Mouse (Mus musculus) retina, postnatal 7 days (tissue): ENCODE measurements around the gene Ppp1r10.

Experiments
- DNase-seq: peaks from one replicate; pipeline ENCODE4 v3.0.0-alpha.2; 2012; ENCODE audit warnings: low read depth, low spot score

Ppp1r10 gene

GRCm38 (mm10) chr17:35916297-35917142, at the start of gene Ppp1r10, which contains the start of gene Mrps18b:
Ppp1r10 (plus strand) TSS chr17:35916434.
Mrps18b (minus strand) TSS chr17:35916389.
- DNase-seq = peak; percentile 98

DNA sequence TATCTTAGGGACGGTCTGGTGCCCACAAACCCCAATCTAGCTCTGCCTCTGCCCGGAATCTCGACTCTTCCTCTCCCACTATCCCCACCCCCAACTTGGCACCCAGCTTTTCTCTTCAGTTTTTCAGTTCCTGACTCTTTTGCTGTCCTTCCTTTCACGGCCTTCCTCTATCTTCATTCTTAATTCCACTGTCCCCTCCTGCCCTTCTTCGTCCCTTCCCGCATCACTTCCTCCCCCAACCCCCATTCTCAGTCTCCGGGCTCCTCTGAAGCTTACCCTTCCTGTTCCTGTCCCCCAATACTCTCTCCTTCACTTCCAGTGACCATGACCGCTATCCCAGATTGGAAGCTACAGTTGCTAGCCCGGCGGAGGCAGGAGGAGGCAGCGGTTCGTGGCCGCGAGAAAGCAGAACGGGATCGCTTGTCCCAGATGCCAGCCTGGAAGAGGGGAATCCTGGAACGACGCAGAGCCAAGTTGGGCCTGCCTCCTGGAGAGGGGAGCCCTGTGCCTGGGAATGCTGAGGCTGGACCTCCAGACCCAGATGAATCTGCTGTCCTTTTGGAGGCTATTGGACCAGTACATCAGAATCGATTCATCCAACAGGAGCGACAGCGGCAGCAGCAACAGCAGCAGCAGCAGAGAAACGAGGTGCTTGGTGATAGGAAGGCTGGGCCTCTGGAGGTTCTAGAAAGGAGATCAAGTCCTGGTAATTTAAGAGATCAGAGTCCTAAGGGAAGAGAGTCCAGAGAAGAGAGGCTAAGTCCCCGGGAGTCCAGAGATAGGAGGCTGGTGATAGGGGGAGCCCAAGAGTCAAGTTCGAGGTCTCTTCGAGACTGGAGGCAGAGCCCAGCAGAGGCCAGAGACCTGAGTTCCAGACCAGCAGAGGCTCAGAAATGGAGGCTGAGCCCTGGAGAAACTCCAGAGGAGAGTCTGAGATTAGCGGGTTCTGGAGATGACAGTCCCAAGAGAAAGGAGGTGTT, 49.0 kb upstream of the Ppp1r10 start:
- no peak for DNase-seq

- no peak for DNase-seq
These were observed 47.9 kb upstream of the Ppp1r10 start for GRCm38 (mm10) chr17:35868165-35868820.

DNA sequence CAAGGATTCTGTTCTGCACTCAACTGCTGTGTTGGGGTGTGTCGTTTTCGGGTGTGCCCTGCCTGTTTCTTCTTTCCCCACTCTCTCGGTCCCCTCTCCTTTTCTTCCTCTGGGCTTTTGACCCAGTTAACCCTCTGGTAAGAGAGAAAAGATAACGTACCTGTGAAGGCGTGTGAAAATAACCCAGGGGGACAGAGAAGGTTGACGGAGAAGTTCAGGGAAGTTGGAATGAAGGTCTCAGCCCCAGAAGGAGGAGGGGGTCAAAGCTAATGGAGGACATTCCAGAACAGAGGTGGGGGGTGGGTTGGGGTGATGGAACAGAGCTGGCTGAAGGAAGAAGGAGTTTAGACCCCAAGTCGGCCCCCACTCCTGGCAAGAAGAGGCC, 47.3 kb upstream of the Ppp1r10 start:
- DNase-seq = no peak

DNA sequence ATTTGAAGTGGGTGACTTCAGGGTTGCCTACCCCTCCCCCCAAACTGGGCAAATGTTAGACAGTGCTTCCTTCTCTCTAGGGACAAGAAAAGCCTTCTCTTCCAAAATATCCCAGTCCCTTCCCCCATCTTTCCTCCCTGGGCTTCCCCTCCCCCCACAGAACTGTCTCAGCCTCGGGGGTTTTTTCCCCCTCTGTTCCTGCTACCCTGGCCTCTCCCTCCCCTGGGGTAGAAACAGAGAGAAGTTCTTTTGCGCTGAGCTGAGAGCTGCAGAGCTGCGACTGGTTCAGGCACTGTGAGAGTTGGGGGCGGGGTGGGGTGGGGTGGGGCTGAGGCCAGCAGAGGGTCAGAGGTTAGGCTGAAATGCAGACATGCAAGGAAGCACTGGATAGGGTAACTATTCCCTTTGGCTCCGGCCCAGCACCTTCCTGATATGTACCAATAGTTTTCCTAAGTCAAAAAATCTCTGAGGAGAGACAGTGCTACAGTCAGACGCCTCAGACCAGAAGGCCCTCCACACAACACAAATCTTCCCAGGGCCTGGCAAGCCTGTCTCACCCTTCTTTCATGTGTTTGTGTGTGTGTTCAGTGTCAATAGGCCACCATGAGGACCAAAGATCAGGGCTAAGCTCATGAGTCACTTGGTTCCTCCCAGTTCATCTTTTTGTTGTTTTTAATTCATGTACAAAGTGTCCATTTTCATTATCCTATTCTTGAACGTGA, 46.7 kb upstream of the Ppp1r10 start:
- no peak for DNase-seq

DNA sequence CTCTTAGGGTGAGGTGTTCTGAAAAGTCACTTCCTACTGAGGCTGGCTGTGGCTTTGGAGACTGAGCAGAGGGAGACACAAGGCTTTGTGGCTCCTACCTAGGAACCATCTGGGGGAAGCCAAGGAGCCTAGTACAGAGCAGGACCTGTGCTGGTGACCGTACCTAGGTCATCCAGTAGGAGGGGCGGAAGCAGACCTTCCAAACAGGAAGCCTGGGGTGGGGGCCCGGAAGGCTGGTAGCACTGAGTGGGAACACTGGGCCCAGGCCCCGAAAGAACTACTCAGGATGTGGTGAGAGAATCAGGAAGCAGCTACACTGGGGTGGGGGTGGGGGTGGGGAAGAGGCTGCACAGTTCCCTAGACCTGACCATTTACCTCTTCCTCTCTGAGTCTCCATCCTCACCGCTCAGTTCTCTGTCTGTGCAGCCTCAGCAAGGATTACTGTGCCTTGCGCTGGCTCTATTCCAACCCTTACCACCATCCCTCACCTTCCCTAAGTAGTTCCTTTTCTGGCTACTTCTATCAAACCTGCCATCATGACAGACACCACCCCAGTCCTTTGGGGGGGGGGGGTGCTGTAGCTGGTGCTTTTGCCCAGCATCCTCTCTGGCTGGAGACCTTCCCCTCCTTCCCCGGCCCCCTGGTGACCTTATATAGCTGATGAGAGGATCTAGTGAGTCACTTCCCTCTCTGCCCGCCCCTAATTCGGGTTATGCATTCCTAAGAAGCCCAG, 45.9 kb upstream of the Ppp1r10 start:
- no peak for DNase-seq

GRCm38 (mm10) chr17:35870884-35871696, 45.1 kb upstream of the Ppp1r10 start:
- no peak for DNase-seq

DNA sequence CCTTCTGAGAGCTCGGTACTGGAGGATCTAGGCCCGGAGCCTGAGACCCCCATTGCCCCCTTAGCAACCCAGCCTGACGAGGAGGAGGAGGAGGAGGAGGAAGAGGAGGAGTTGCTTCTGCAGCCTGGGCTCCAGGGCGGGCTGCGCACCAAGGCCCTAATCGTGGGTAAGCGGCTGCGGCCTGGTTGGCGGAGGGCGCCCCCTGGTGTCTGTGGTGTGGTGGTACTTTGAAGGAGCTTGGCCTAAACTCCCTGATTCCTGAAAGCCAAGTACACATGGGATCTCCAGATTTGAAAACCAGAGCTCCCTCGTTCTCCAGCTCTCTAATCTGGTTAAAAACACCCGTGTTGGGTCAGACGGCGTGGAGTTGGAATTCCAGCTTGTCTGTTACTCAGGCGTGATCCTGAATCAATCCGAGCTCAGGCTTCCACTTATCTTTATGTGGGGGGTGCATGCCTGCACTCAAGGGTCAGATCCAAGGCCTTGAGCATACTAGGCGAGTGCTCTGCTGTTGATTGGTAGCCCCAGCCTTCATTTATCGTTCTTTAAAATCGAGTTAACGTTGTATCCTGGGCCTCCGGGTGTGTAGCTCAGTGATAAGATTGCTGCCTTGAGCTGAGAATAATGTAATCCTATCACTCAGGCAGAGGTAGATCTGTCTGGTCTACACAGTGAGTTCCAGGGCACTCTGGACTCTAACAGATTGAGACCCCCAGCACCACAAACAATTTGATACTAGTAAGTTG, 42.3 kb upstream of the Ppp1r10 start:
- peak; percentile 79 for DNase-seq

DNA sequence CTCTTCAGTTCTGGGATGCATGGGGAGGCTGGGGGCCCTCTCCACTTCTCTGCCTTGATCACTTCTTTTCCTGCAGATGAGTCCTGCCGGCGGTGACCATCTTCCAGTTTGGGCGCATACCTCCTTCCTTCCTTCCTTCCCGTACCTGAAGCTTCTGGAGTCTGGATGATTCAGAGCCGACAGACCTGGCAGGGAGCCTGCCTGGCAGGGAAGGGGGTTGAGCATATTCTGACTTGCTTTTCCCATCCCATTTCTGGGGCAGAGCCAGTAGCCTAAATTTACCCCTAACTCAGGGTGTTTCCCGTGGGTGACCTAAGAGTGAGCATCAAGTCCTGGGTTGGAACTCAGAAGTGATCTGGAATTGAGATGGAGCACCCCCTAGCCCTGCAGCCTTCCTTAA, 41.5 kb upstream of the Ppp1r10 start:
- no peak for DNase-seq

DNA sequence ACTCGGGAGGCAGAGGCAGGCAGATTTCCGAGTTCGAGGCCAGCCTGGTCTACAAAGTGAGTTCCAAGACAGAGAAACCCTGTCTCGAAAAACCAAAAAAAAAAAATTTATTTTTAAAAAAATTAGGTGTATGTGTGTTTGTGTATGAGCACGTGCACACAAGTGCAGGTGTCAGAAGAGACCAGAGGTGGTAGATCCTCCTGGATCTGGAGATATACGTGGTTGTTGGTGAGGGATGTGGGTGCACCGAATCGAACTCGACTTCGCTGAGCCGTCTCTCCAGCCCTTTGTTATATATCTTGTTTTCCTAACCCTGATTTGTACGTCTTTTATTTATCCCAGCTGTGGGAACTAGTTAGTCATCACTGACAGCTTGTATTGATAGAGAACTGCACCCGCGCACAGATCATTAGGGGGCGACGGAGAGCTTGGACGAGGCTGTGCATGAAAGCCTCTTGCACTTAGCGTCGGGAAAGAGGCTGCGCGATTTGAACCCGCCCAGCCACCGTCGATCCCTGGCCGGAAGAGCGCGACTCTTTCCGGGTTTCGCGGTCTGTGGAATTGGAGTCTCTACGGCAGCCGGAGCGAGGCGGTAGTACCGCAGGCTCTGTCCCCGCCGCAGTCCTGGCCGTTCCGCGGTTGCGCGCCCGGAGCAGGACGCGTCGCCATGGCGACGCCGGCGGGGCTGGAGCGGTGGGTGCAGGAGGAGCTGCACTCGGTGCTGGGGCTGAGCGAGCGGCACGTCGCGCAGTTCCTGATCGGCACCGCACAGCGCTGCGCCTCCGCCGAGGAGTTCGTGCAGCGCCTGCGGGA, 36.8 kb upstream of the Ppp1r10 start, which contains the start of gene Dhx16:
Gene Dhx16 (plus strand): TSS at position 575 of the 813 bp plus-strand sequence.
- DNase-seq = peak; percentile 93

DNA sequence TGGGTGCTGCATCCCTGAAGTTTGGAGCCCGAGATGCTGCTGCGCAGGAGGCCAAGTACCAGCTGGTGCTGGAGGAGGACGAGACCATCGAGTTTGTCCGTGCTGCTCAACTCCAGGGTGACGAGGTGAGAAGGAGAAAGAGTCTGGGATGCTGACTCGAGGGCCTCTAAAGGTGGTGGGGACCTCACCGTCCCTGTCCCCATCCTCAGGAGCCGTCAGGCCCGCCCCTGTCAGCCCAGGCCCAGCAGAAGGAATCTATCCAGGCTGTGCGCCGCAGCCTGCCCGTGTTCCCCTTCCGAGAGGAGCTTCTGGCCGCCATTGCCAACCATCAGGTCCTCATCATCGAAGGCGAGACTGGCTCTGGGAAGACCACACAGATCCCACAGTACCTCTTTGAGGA, 33.3 kb upstream of the Ppp1r10 start:
- no peak for DNase-seq

DNA sequence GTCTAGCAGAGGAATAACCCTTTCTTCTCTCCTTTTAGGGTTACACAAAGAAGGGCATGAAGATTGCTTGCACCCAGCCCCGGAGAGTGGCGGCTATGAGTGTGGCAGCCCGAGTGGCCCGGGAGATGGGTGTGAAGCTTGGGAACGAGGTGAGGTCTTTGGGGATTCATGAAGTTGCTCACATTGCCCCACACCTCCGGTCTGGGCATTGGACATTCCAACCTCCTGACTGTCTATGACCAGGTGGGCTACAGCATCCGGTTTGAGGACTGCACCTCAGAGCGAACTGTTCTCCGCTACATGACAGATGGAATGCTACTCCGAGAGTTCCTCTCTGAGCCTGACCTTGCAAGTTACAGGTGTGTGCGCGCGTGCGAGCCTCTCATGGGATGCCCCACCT, 32.5 kb upstream of the Ppp1r10 start:
- DNase-seq = no peak

- no peak for DNase-seq
These were observed 28.5 kb upstream of the Ppp1r10 start for GRCm38 (mm10) chr17:35887725-35888124.

DNA sequence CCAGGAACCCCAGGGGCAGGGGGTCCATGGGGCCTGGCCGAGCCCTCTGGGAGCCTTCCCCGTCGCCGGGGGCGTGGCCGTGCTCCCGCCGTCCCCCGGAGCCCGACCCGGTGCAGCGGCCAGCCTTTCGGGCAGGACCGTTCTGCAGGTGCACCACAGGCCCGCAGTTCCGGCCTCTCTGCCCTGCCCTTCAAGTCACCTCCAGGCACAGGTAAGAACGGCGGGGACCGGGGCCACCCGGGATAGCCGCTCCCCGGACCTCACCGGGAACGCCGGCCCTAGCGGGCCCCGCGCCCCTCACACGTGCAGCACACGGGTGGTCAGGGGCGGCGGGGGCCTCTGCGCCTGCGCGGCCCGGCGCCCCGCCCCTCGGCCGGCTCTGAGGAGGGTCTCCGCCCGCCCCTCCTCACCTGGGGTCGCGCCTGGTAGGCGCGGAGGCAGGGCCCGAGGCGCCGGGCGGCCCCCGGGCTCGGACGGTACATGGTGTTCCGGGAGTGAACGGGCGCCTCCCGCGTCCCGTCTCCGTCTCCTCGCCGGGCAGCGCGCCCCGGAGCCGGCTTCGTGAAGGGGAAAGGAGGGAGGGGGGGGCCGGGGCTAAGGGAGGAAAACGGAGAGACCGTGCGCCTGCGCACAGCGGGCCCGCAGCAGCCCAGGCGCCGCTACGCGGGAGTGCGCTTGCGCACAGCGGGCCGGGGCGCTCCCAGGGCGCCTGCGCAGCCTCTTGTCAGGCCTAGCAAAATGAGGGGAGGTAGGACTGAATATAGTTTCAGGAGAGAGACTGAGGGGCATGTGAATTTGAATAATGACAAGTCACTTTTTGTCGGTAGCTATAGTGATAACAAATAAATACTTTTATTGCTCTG, 19.2 kb upstream of the Ppp1r10 start, which contains the start of gene 2310061I04Rik:
Gene 2310061I04Rik (minus strand): TSS at position 651 of the 863 bp plus-strand sequence.
- peak; percentile 89 for DNase-seq

- no peak for DNase-seq
These were observed 18.3 kb upstream of the Ppp1r10 start for GRCm38 (mm10) chr17:35897644-35898573.

DNA sequence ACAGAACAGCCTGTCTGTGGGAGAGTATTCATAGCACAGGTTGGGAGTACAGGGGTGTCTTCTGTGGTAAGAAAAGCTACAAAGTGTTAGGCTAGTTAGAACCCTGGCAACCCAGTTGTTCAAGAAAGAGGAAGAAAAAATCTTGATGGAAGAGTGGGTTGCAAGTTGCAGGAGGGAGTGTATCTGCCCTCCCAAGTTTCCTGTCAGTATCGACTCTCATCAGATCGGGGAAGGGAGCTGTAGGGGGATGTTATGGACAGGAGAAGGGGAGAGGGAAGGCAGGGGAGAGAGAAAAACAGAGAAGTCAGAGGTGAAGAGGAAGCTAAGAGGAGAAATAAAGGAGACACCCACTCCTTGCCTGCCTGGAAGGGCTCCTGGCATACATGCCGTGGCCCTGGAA, 15.6 kb upstream of the Ppp1r10 start:
- DNase-seq = no peak
